Mouse (Mus musculus): ENCODE data around the gene Prop1.

- peak; percentile 64 for TF ChIP-seq CTCF (IDR thresholded peaks at IDR 0.05; ENCODE audit: low read depth, low read length)
- no peak for TF ChIP-seq TAL1 (conservative IDR thresholded peaks at IDR 0.05; ENCODE audit: low read depth, low read length)
Observed at GRCm38 (mm10) chr11:50939621-50940366, 13.8 kb downstream of the Prop1 start.

All from G1E (cell line).